20 mouse cellular contexts compared by ENCODE assay signal in genomic region chr17:24953291-24953690, GRCm38 (mm10). TPM values are rescaled to one million over a fixed set of nuclear protein-coding genes. Genes with fewer than 3 reads are reported as not detected.
A peak's percentile ranks its signal among the peaks of the same experiment; 100 is the strongest.
DNase-seq lines count a peak whose midpoint lies in the region; ATAC-seq and TF ChIP-seq lines count a peak whose summit lies in the region.
"Had no signal": no experiment of that assay in that cellular context is flagged by ENCODE, and none has a peak within 500 bp of the region (broad histone marks: within the 10 kb centered on the region; RNA-seq: fewer than 3 reads in every experiment).

No protein-coding gene starts in this region.

- TF ChIP-seq CTCF in intestine, postnatal 0 days (IDR thresholded peaks at IDR 0.05; ENCODE audit: low read depth), result no peak

- peak; percentile 68 for ATAC-seq in intestine, postnatal 0 days
- peak; percentile 86 for ATAC-seq in liver, embryonic 16.5 days (ENCODE audit: low read depth)
- ATAC-seq: activated CD4-positive, CD25-positive, alpha-beta regulatory T cell, adult 4 months; Patski had no signal

- H3K4me1 ChIP-seq in intestine, postnatal 0 days (replicated peaks; ENCODE audit: control insufficient read depth, insufficient read depth, low read length), result 0 out of 2 replicates have a peak, but pooled peaks cover 3% of the 10 kb centered on the region
- H3K4me1 ChIP-seq in liver, embryonic 16.5 days (ENCODE audit: control insufficient read depth, low read depth, low read length), result peaks cover 31% of the 10 kb centered on the region
- H3K4me1 ChIP-seq: heart, embryonic 10.5 days; hindbrain, embryonic 12.5 days; limb, embryonic 10.5 days; lung, embryonic 15.5 days; neural tube, embryonic 12.5 days had no signal

- WGBS in intestine, postnatal 0 days, result 52% methylated on average over 2 of the region's 2 CpGs
- 76% methylated on average over 2 of the region's 2 CpGs for WGBS in liver, embryonic 16.5 days (ENCODE audit: insufficient replicate concordance)

- H3K27me3 ChIP-seq in intestine, postnatal 0 days (replicated peaks; ENCODE audit: control insufficient read depth, insufficient read depth, low read length), result no peaks in the 10 kb centered on the region
- H3K27me3 ChIP-seq in liver, embryonic 16.5 days (ENCODE audit: control insufficient read depth, insufficient read depth, low read depth, low read length), result no peaks in the 10 kb centered on the region
- H3K27me3 ChIP-seq: hindbrain, embryonic 12.5 days; lung, embryonic 15.5 days; neural tube, embryonic 12.5 days; Patski had no signal

- no peak overlapping the region for H3K9ac ChIP-seq in intestine, postnatal 0 days (ENCODE audit: low read depth, low read length)
- H3K9ac ChIP-seq in liver, embryonic 16.5 days (ENCODE audit: low read depth, low read length), result no peak overlapping the region
- H3K9ac ChIP-seq: hindbrain, embryonic 12.5 days; lung, embryonic 15.5 days; neural tube, embryonic 12.5 days had no signal

- H3K27ac ChIP-seq in intestine, postnatal 0 days (ENCODE audit: low read depth, low read length), result no peak overlapping the region; the same call in 1 of the 2 replicates
- peak overlapping the region; percentile 62 for H3K27ac ChIP-seq in liver, embryonic 16.5 days (ENCODE audit: low read length)
- H3K27ac ChIP-seq: heart, embryonic 10.5 days; hindbrain, embryonic 12.5 days; limb, embryonic 10.5 days; lung, embryonic 15.5 days; neural tube, embryonic 12.5 days had no signal

- H3K9me3 ChIP-seq in intestine, postnatal 0 days (ENCODE audit: control insufficient read depth), result no peaks in the 10 kb centered on the region
- no peaks in the 10 kb centered on the region for H3K9me3 ChIP-seq in liver, embryonic 16.5 days (replicated peaks; ENCODE audit: control insufficient read depth, low read length)
- H3K9me3 ChIP-seq: heart, embryonic 10.5 days; hindbrain, embryonic 12.5 days; limb, embryonic 10.5 days; lung, embryonic 15.5 days; neural tube, embryonic 12.5 days had no signal

- peaks cover 29% of the 10 kb centered on the region for H3K36me3 ChIP-seq in intestine, postnatal 0 days (ENCODE audit: control insufficient read depth, insufficient read depth)
- peaks cover 19% of the 10 kb centered on the region for H3K36me3 ChIP-seq in liver, embryonic 16.5 days (ENCODE audit: control insufficient read depth, insufficient read depth)

- no peak overlapping the region; the same call in 1 of the 2 replicates for H3K4me2 ChIP-seq in intestine, postnatal 0 days (replicated peaks; ENCODE audit: low read depth)
- H3K4me2 ChIP-seq in liver, embryonic 16.5 days (ENCODE audit: low read depth, low read length), result no peak overlapping the region
- H3K4me2 ChIP-seq: hindbrain, embryonic 12.5 days; lung, embryonic 15.5 days; neural tube, embryonic 12.5 days had no signal

- peak; percentile 93 for DNase-seq in kidney, adult 9 months
- DNase-seq in kidney, postnatal 36 days, result peak; percentile 79 to 92
- DNase-seq in embryo, embryonic 11 days, result no peak
- DNase-seq in adrenal gland, adult 2 months, result no peak
- no peak for DNase-seq in adrenal gland, adult (ENCODE audit: inconsistent age in 2 of 2, low spot score in 1 of 2)
- DNase-seq: adrenal gland, postnatal 36 days; cerebellum, adult 8-10 months; gastrocnemius, postnatal 25 days; heart, postnatal 10 days; right cerebral cortex, postnatal 14 days; thymus, postnatal 14 days had no signal

- H3K4me3 ChIP-seq in intestine, postnatal 0 days (ENCODE audit: low read depth, low read length), result no peak overlapping the region
- no peak overlapping the region for H3K4me3 ChIP-seq in liver, embryonic 16.5 days (ENCODE audit: low read depth, low read length)
- H3K4me3 ChIP-seq: heart, embryonic 10.5 days; hindbrain, embryonic 12.5 days; limb, embryonic 10.5 days; lung, embryonic 15.5 days; neural tube, embryonic 12.5 days had no signal

RNA-seq across cellular contexts. Expression of gene Jpt2, which starts 7.2 kb away (rescaled TPM):
- polyA plus RNA-seq in intestine, postnatal 0 days (2015; fragmentation: Nextera tagmentation; extraction: Ambion mirVana), result 35.7 and 36.0 TPM in 2 replicates
- 52.6 and 53.6 TPM in 2 replicates for polyA plus RNA-seq in liver, embryonic 16.5 days (2015; fragmentation: Nextera tagmentation; extraction: Ambion mirVana)
- total RNA-seq in adrenal gland, adult 2 months (2021), result 10 to 100 TPM; 26.7 to 39.1 TPM
- polyA plus RNA-seq in adrenal gland, adult 2 months (2012; rRNA removed), result 2.3 and 4.6 TPM in 2 replicates

RNA-seq across cellular contexts. Expression of gene Mapk8ip3, which starts 16.5 kb away (rescaled TPM):
- 5.3 and 6.6 TPM in 2 replicates for polyA plus RNA-seq in intestine, postnatal 0 days (2015; fragmentation: Nextera tagmentation; extraction: Ambion mirVana)
- polyA plus RNA-seq in liver, embryonic 16.5 days (2015; fragmentation: Nextera tagmentation; extraction: Ambion mirVana), result 9.5 and 11.6 TPM in 2 replicates
- total RNA-seq in adrenal gland, adult 2 months (2021), result 100 to 1,000 TPM in 1 of 2 experiments, 10 to 100 TPM in 1; 86.6 to 129 TPM
- 205 and 241 TPM in 2 replicates for polyA plus RNA-seq in adrenal gland, adult 2 months (2012; rRNA removed)

RNA-seq across cellular contexts. Expression of gene Nme3, which starts 57.0 kb away (rescaled TPM):
- 47.4 and 54.4 TPM in 2 replicates for polyA plus RNA-seq in intestine, postnatal 0 days (2015; fragmentation: Nextera tagmentation; extraction: Ambion mirVana)
- polyA plus RNA-seq in liver, embryonic 16.5 days (2015; fragmentation: Nextera tagmentation; extraction: Ambion mirVana), result 46.7 and 54.0 TPM in 2 replicates
- 10 to 100 TPM; 70.1 to 73.7 TPM for total RNA-seq in adrenal gland, adult 2 months (2021)
- 116 and 124 TPM in 2 replicates for polyA plus RNA-seq in adrenal gland, adult 2 months (2012; rRNA removed)

RNA-seq across cellular contexts. Expression of gene Mrps34, which starts 58.4 kb away (rescaled TPM):
- 132 and 141 TPM in 2 replicates for polyA plus RNA-seq in intestine, postnatal 0 days (2015; fragmentation: Nextera tagmentation; extraction: Ambion mirVana)
- 48.9 and 50.7 TPM in 2 replicates for polyA plus RNA-seq in liver, embryonic 16.5 days (2015; fragmentation: Nextera tagmentation; extraction: Ambion mirVana)
- 100 to 1,000 TPM; 130 to 150 TPM for total RNA-seq in adrenal gland, adult 2 months (2021)
- polyA plus RNA-seq in adrenal gland, adult 2 months (2012; rRNA removed), result 547 and 570 TPM in 2 replicates

RNA-seq across cellular contexts. Expression of gene Eme2, which starts 58.4 kb away (rescaled TPM):
- 16.7 and 18.5 TPM in 2 replicates for polyA plus RNA-seq in intestine, postnatal 0 days (2015; fragmentation: Nextera tagmentation; extraction: Ambion mirVana)
- polyA plus RNA-seq in liver, embryonic 16.5 days (2015; fragmentation: Nextera tagmentation; extraction: Ambion mirVana), result 12.1 and 12.2 TPM in 2 replicates
- total RNA-seq in adrenal gland, adult 2 months (2021), result 10 to 100 TPM; 39.9 to 48.0 TPM
- 58.3 and 58.4 TPM in 2 replicates for polyA plus RNA-seq in adrenal gland, adult 2 months (2012; rRNA removed)

Comparison
In these comparisons a context has a peak if more than half of its experiments do, and no peak if none do; other contexts are left out.
1. DNase-seq: peak in kidney, adult 9 months (single experiment) and kidney, postnatal 36 days (2 of 2); none in embryo, embryonic 11 days (single experiment), adrenal gland, adult 2 months (single experiment) and adrenal gland, adult (0 of 2).
2. RNA of gene Mapk8ip3, which starts 16.5 kb away (polyA plus RNA-seq): 205 to 241 TPM in adrenal gland, adult 2 months; 9.5 to 11.6 TPM in liver, embryonic 16.5 days and 5.3 to 6.6 TPM in intestine, postnatal 0 days; every median in the first group is over 10 times any median in the second.